Mouse (Mus musculus) ES-E14 (cell line): ENCODE results near the gene Tars2.

Experiments
- CHD2 ChIP-seq: IDR thresholded peaks from 2 replicates; pipeline ENCODE4 v1.6.1; 2014; ENCODE audit warnings: mild to moderate bottlenecking, low read depth, low read length, inconsistent platforms
- HCFC1 ChIP-seq: IDR thresholded peaks from 2 replicates; pipeline ENCODE4 v1.6.1; 2012; ENCODE audit warnings: low read length, inconsistent platforms, borderline replicate concordance; ENCODE audit not compliant: insufficient read depth
- ZNF384 ChIP-seq: IDR thresholded peaks from 2 replicates; pipeline ENCODE4 v1.6.1; 2012; ENCODE audit warnings: low read depth, low read length, inconsistent platforms

DNA sequence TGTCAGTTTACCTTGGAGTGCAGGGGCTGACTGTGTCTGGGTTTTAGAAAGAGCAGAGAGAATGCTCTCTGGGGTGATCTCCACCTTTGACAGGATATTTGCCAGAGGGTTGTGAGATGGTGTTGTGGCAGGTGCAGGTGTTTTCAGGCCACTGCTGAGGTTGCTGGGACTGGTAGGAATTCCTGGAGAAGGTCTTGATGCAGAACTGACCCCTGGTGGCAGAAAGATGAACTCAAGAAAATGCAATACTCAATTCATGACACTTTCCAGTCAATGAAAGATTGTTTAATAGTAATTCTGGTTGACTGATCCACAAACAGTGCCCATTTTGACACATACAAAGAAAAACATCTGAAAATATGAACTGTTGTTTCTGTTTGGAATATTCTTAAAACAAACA, 12.0 kb upstream of the Tars2 start:
- TF ChIP-seq CHD2 (no peak), ZNF384 (no peak), HCFC1 (no peak)
